Comparison of ENCODE assay signal across 8 mouse cellular contexts in genomic region chr13:9467216-9467615, GRCm38 (mm10).
DNase-seq lines count a peak whose midpoint lies in the region; ATAC-seq and TF ChIP-seq lines count a peak whose summit lies in the region.

No protein-coding gene starts in this region.

- H3K9me3 ChIP-seq in E14TG2a.4 (ENCODE audit: low read length): no peaks in the 10 kb centered on the region
- no peaks in the 10 kb centered on the region for H3K9me3 ChIP-seq in forebrain, embryonic 15.5 days
- H3K9me3 ChIP-seq in kidney, embryonic 16.5 days (ENCODE audit: low read length): no peaks in the 10 kb centered on the region
- no peaks in the 10 kb centered on the region for H3K9me3 ChIP-seq in lung, embryonic 14.5 days (ENCODE audit: low read depth, low read length)

- peak; percentile 51 for ATAC-seq in forebrain, embryonic 15.5 days (replicated peaks)
- 0 out of 2 replicates have a peak, but pooled peaks have one; percentile 42 for ATAC-seq in kidney, embryonic 16.5 days (ENCODE audit: low FRiP score, low TSS enrichment)
- ATAC-seq in lung, embryonic 14.5 days (ENCODE audit: insufficient read depth): peak; percentile 41; the same call in 1 of the 2 replicates

- no peaks in the 10 kb centered on the region for H3K4me1 ChIP-seq in E14TG2a.4 (replicated peaks; ENCODE audit: low read depth, low read length)
- no peaks in the 10 kb centered on the region for H3K4me1 ChIP-seq in forebrain, embryonic 15.5 days
- H3K4me1 ChIP-seq in kidney, embryonic 16.5 days (ENCODE audit: insufficient read depth, low read length): no peaks in the 10 kb centered on the region
- no peaks in the 10 kb centered on the region for H3K4me1 ChIP-seq in lung, embryonic 14.5 days (ENCODE audit: insufficient read depth)

- WGBS in forebrain, embryonic 15.5 days: 33% methylated on average over 1 of the region's 1 CpGs
- WGBS in kidney, embryonic 16.5 days: 42% methylated on average over 1 of the region's 1 CpGs
- 60% methylated on average over 1 of the region's 1 CpGs for WGBS in lung, embryonic 14.5 days

- H3K4me2 ChIP-seq in forebrain, embryonic 15.5 days (replicated peaks): no peak overlapping the region
- H3K4me2 ChIP-seq in kidney, embryonic 16.5 days (replicated peaks; ENCODE audit: low read depth, low read length): no peak overlapping the region
- H3K4me2 ChIP-seq in lung, embryonic 14.5 days: no peak overlapping the region

- peak; percentile 57 for TF ChIP-seq CTCF in E14TG2a.4 (conservative IDR thresholded peaks at IDR 0.05; ENCODE audit: low read length)
- TF ChIP-seq CTCF in lung, embryonic 14.5 days (IDR thresholded peaks at IDR 0.05; ENCODE audit: low read depth): peak; percentile 70

- H3K27me3 ChIP-seq in E14TG2a.4 (ENCODE audit: insufficient read depth, low read length): no peaks in the 10 kb centered on the region
- no peaks in the 10 kb centered on the region for H3K27me3 ChIP-seq in forebrain, embryonic 15.5 days
- H3K27me3 ChIP-seq in kidney, embryonic 16.5 days (ENCODE audit: insufficient read depth, low read length): no peaks in the 10 kb centered on the region
- H3K27me3 ChIP-seq in lung, embryonic 14.5 days (ENCODE audit: insufficient read depth, low read length): no peaks in the 10 kb centered on the region

- DNase-seq in gastrocnemius, adult 18-20 months (ENCODE audit: low spot score): peak; percentile 78
- DNase-seq in gastrocnemius, postnatal 25 days: no peak
- peak; percentile 58 for DNase-seq in c-Kit-positive CD71-negative TER-119-negative erythroid progenitor cells, embryonic 14.5 days (ENCODE audit: low read depth)
- DNase-seq in lung, embryonic 14.5 days: peak; percentile 88
- peak; percentile 52 for DNase-seq in skeletal muscle tissue, adult 2 months (ENCODE audit: low read depth, low spot score)

- no peak overlapping the region for H3K4me3 ChIP-seq in E14TG2a.4 (replicated peaks; ENCODE audit: low read length)
- no peak overlapping the region for H3K4me3 ChIP-seq in forebrain, embryonic 15.5 days
- H3K4me3 ChIP-seq in kidney, embryonic 16.5 days (ENCODE audit: low read length): no peak overlapping the region
- no peak overlapping the region for H3K4me3 ChIP-seq in lung, embryonic 14.5 days (ENCODE audit: low read depth, low read length)

- H3K9ac ChIP-seq in forebrain, embryonic 15.5 days (replicated peaks): no peak overlapping the region
- H3K9ac ChIP-seq in kidney, embryonic 16.5 days (replicated peaks; ENCODE audit: low read length): no peak overlapping the region
- no peak overlapping the region for H3K9ac ChIP-seq in lung, embryonic 14.5 days

- no peak overlapping the region for H3K27ac ChIP-seq in forebrain, embryonic 15.5 days (replicated peaks)
- no peak overlapping the region for H3K27ac ChIP-seq in kidney, embryonic 16.5 days (ENCODE audit: low read length)
- no peak overlapping the region for H3K27ac ChIP-seq in lung, embryonic 14.5 days (ENCODE audit: low read depth)

- no peaks in the 10 kb centered on the region for H3K36me3 ChIP-seq in E14TG2a.4 (ENCODE audit: insufficient read depth, low read length)
- H3K36me3 ChIP-seq in forebrain, embryonic 15.5 days: no peaks in the 10 kb centered on the region
- no peaks in the 10 kb centered on the region for H3K36me3 ChIP-seq in kidney, embryonic 16.5 days (ENCODE audit: insufficient read depth, low read length)
- no peaks in the 10 kb centered on the region for H3K36me3 ChIP-seq in lung, embryonic 14.5 days (ENCODE audit: insufficient read depth)
